13 mouse cellular contexts compared by ENCODE assay signal in the genomic region with DNA sequence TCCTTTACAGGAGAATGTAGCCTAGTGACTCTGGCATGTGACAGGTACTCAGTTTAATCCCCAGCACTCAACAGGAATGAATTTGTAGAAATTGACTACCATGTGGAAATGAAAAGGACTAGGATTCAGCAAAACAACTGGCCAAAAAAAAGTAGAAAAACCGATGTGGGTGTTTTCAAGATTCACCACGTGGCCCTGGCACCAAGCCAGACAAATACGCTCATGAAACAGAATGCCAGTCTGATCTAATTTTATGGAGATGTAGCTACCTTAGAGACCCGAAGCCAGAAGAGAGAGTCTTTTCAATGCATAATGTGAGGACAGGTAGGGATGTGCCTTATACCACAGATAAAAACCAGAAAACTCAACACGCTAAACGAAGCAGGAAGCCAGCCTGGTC. TPM values are rescaled to one million over a fixed set of nuclear protein-coding genes. Genes with fewer than 3 reads are reported as not detected.
DNase-seq lines count a peak whose midpoint lies in the region; ATAC-seq and TF ChIP-seq lines count a peak whose summit lies in the region.
"Had no signal": no experiment of that assay in that cellular context is flagged by ENCODE, and none has a peak within 500 bp of the region (broad histone marks: within the 10 kb centered on the region; RNA-seq: fewer than 3 reads in every experiment).

No protein-coding gene starts in this region.

- no peak overlapping the region for H3K9ac ChIP-seq in kidney, embryonic 14.5 days (ENCODE audit: low read depth, low read length)

- H3K4me2 ChIP-seq in kidney, embryonic 14.5 days (replicated peaks; ENCODE audit: low read depth, low read length) = no peak overlapping the region
- H3K4me2 ChIP-seq: liver, embryonic 11.5 days had no signal

- intact Hi-C loops in gastrocnemius, postnatal 14 days (cut with DNase I; ENCODE audit: low total_unique reads) = no loop called here

- peak; percentile 32 to 44 for DNase-seq in cerebellum, postnatal 14 days
- no peak for DNase-seq in cerebellum, adult 11-12 months
- DNase-seq in kidney, adult 18-20 months = peak; percentile 28
- DNase-seq in right cerebral cortex, postnatal 10 days (ENCODE audit: low spot score in 2 of 2) = peak; percentile 65 to 69
- no peak for DNase-seq in right cerebral cortex, postnatal 25 days
- no peak for DNase-seq in gastrocnemius, postnatal 14 days
- DNase-seq: cerebellum, adult 9-10 months; kidney, postnatal 14 days had no signal

- WGBS in kidney, embryonic 14.5 days = 86% methylated on average over 6 of the region's 6 CpGs
- WGBS in olfactory bulb, adult 2 months = 25% methylated on average over 6 of the region's 6 CpGs

- no peaks in the 10 kb centered on the region for H3K36me3 ChIP-seq in kidney, embryonic 14.5 days (ENCODE audit: control insufficient read depth, insufficient read depth, low read length)

- no peak overlapping the region for H3K4me3 ChIP-seq in kidney, embryonic 14.5 days (ENCODE audit: low read length)
- no peak overlapping the region for H3K4me3 ChIP-seq in olfactory bulb, adult 2 months (ENCODE audit: insufficient read depth, low read depth, low read length)
- H3K4me3 ChIP-seq: left cerebral cortex, adult 2 months had no signal

- H3K9me3 ChIP-seq in kidney, embryonic 14.5 days (ENCODE audit: control insufficient read depth, low read length) = no peaks in the 10 kb centered on the region

- H3K27ac ChIP-seq in kidney, embryonic 14.5 days (ENCODE audit: low read depth, low read length) = no peak overlapping the region
- peak overlapping the region; percentile 46; the same call in 1 of the 2 replicates for H3K27ac ChIP-seq in olfactory bulb, adult 2 months (ENCODE audit: insufficient read depth, low read depth, low read length)
- H3K27ac ChIP-seq: left cerebral cortex, adult 2 months; stomach, postnatal 0 days had no signal

- no peak for TF ChIP-seq CTCF in olfactory bulb, adult 2 months (IDR thresholded peaks at IDR 0.05; ENCODE audit: insufficient read depth, low read depth, low read length)

- peaks cover 15% of the 10 kb centered on the region for H3K4me1 ChIP-seq in kidney, embryonic 14.5 days (ENCODE audit: control insufficient read depth, insufficient read depth, low read length)
- H3K4me1 ChIP-seq in olfactory bulb, adult 2 months (ENCODE audit: control insufficient read depth, insufficient read depth, low read length) = peaks cover 35% of the 10 kb centered on the region

- H3K27me3 ChIP-seq in kidney, embryonic 14.5 days (ENCODE audit: control insufficient read depth, insufficient read depth, low read length) = no peaks in the 10 kb centered on the region

- ATAC-seq in kidney, embryonic 14.5 days (ENCODE audit: low FRiP score, low TSS enrichment) = no peak

- no peak for TF ChIP-seq POLR2A in olfactory bulb, adult 2 months (IDR thresholded peaks at IDR 0.05; ENCODE audit: insufficient read depth, low read depth, low read length)

RNA-seq across cellular contexts. Expression of a gene that starts 54.4 kb away (rescaled TPM):
- 44.7 and 46.7 TPM in 2 replicates for polyA plus RNA-seq in kidney, embryonic 14.5 days (2014; fragmentation: Nextera tagmentation; extraction: Ambion mirVana)
- not detected in 2 replicates for polyA plus RNA-seq in olfactory bulb, adult 2 months (2012; ENCODE audit: insufficient read depth, insufficient read length, low replicate concordance, missing spikeins)
- total RNA-seq in gastrocnemius, postnatal 14 days (2021) = 10 to 100 TPM; 47.4 to 65.3 TPM

Comparison
In these comparisons a context has a peak if more than half of its experiments do, and no peak if none do; other contexts are left out.
1. DNase-seq: peak in cerebellum, postnatal 14 days (2 of 2), kidney, adult 18-20 months (single experiment) and right cerebral cortex, postnatal 10 days (2 of 2); none in cerebellum, adult 11-12 months (single experiment), right cerebral cortex, postnatal 25 days (single experiment) and gastrocnemius, postnatal 14 days (single experiment).